Mouse (Mus musculus) forebrain, postnatal 0 days (tissue): ENCODE measurements at regions not wholly inside any gene's neighbourhood (a gene's known extent, or its start where the extent isn't known, plus 50 kb on each side); places are given as distances from the start of the nearest gene placed in this dataset.

Experiments used
- ATAC-seq: fragments of 200-750 bp; cut with Nextera tagmentation; 2 replicates; pipeline ENCODE4 v1.8.0; 2017; ENCODE audit warnings: mild to moderate bottlenecking, moderate library complexity
- DNase-seq: peaks from one replicate; pipeline ENCODE4 v3.0.0-alpha.2; 2015
- H3K27ac ChIP-seq: fragments of 300-500 bp; sonication (generic); 2 replicates; pipeline ENCODE4 v1.5.1; 2014; ENCODE audit warnings: low read depth, mild to moderate bottlenecking, antibody characterized with exemption, low read length, moderate library complexity, mixed read lengths
- H3K27me3 ChIP-seq: fragments of 300-500 bp; sonication (generic); 2 replicates; pipeline ENCODE4 v1.6.1; 2014; ENCODE audit warnings: mild to moderate bottlenecking, low read length, mixed read lengths; ENCODE audit not compliant: insufficient read depth
- H3K36me3 ChIP-seq: fragments of 300-500 bp; sonication (generic); 2 replicates; pipeline ENCODE4 v1.6.1; 2014; ENCODE audit warnings: mild to moderate bottlenecking, moderate library complexity; ENCODE audit not compliant: insufficient read depth
- H3K4me1 ChIP-seq: fragments of 300-500 bp; sonication (generic); 2 replicates; pipeline ENCODE4 v1.6.1; 2014; ENCODE audit warnings: antibody characterized with exemption; ENCODE audit not compliant: insufficient read depth
- H3K4me2 ChIP-seq: fragments of 300-500 bp; sonication (generic); 2 replicates; pipeline ENCODE4 v1.6.1; 2014; ENCODE audit warnings: low read depth, mild to moderate bottlenecking, moderate library complexity
- H3K4me3 ChIP-seq: fragments of 300-500 bp; sonication (generic); 2 replicates; pipeline ENCODE4 v1.5.1; 2014; ENCODE audit warnings: low read depth, low read length, mixed read lengths
- H3K9ac ChIP-seq: fragments of 300-500 bp; sonication (generic); 2 replicates; pipeline ENCODE4 v1.6.1; 2014; ENCODE audit warnings: mild to moderate bottlenecking
- H3K9me3 ChIP-seq: fragments of 300-500 bp; sonication (generic); 2 replicates; pipeline ENCODE4 v1.6.1; 2016; ENCODE audit warnings: low read length
- CTCF ChIP-seq: sonication (generic); IDR thresholded peaks from 2 replicates; pipeline ENCODE4 v1.5.1; 2016; ENCODE audit warnings: antibody characterized with exemption, control low read depth, low read depth
- WGBS: fragments of 180-500 bp; shearing (Covaris S2); extraction: QIAGEN DNeasy Blood & Tissue Kit; methylation state at CpG from one replicate; pipeline ENCODE4 v1.1.7; 2014; 5-methylcytosine and 5-hydroxymethylcytosine counted together

DNA sequence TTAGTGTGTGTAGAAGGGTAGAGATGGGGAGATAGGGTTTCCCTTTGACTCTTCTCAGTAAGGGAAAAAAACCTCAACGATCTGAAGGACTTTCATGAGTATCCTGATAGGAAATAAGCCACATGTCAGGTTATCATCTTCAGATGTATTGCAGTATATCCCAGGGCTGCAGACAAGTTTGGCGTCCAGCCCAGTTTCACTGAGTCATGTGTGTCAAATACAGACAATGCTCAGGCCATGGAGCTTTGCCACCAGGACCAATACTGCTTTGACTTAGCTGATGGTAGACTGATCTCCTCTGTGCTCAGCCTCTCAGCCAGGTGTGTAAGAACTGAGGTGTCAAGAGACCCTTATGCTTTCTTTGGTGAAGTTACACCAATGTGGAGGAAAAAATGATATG lies 62.9 kb downstream of the Cst10 start:
- Histone ChIP-seq H3K9me3 (no peaks in the 10 kb centered on the region), H3K4me1 (no peaks in the 10 kb centered on the region), H3K4me3 (no peak overlapping the region), H3K4me2 (no peak overlapping the region), H3K9ac (no peak overlapping the region), H3K36me3 (no peaks in the 10 kb centered on the region), H3K27ac (no peak overlapping the region), H3K27me3 (no peaks in the 10 kb centered on the region)
- ATAC-seq = no peak
- WGBS = 84% methylated on average over 2 of the region's 2 CpGs
- no peak for DNase-seq
- no peak for TF ChIP-seq CTCF

DNA sequence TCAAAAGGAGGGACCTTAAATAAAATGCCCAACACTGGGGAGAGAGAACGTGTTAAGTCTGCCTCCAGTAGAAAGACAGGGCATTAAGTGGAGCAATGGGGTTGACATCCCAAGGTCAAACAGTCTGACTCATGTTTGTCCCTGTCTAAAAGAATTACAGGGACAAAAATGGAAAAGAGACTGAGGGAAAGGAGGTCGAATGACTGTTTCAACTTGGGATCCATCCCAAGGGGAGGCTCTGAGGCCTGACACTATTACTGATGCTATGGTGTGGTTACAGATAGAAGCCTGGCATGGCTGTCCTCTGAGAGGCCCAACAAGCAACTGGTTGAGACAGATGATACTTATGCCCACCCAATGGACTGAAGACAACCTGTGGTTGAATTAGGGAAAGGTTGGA lies 67.6 kb downstream of the Cst10 start:
- no peak overlapping the region for H3K9ac ChIP-seq
- no peaks in the 10 kb centered on the region for H3K36me3 ChIP-seq
- WGBS = 77% methylated on average over 2 of the region's 2 CpGs
- no peaks in the 10 kb centered on the region for H3K4me1 ChIP-seq
- no peak overlapping the region for H3K4me2 ChIP-seq
- H3K27me3 ChIP-seq = no peaks in the 10 kb centered on the region
- no peaks in the 10 kb centered on the region for H3K9me3 ChIP-seq
- no peak for TF ChIP-seq CTCF
- no peak overlapping the region for H3K4me3 ChIP-seq
- ATAC-seq = no peak
- H3K27ac ChIP-seq = no peak overlapping the region
- DNase-seq = no peak

DNA sequence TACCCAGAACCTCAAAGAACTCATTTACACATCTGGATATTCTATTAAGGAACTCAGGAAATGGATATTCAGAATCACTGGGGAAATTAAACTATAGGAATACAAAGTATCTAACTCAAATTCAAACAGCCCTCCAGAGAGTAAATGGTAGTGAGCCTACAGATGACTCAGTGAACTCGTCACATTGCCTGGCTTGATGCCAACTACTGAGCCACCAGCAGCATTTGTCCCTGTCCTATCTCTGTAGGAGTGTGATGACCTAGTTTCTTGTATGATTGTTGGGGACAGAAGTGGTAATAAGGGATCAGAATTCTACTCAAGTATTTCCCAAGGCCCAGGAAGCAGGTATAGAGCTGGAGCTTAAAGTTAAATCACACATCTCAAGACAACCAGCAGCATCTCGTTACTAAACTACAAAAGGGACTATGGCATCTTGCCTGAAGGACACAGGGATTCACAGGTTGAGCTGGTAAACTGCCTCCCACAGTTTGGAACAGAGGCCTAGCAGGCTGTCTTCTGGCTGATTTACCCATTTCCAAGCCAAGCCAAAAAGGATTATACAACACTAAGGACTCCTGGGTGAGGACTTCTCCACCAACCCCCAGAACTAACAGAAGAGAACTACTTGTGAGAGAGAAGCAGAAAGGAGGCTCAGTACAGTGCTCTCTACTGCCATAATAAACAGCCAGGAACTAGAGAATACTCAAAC lies 88.6 kb downstream of the Cst10 start:
- H3K27me3 ChIP-seq = no peaks in the 10 kb centered on the region
- no peak overlapping the region for H3K4me3 ChIP-seq
- no peak overlapping the region for H3K9ac ChIP-seq
- no peak overlapping the region for H3K27ac ChIP-seq
- no peaks in the 10 kb centered on the region for H3K36me3 ChIP-seq
- 37% methylated on average over 2 of the region's 2 CpGs for whole genome bisulfite sequencing
- DNase-seq (no peak), ATAC-seq (no peak)
- TF ChIP-seq CTCF = no peak
- H3K4me2 ChIP-seq = no peak overlapping the region
- no peaks in the 10 kb centered on the region for H3K9me3 ChIP-seq
- no peaks in the 10 kb centered on the region for H3K4me1 ChIP-seq

DNA sequence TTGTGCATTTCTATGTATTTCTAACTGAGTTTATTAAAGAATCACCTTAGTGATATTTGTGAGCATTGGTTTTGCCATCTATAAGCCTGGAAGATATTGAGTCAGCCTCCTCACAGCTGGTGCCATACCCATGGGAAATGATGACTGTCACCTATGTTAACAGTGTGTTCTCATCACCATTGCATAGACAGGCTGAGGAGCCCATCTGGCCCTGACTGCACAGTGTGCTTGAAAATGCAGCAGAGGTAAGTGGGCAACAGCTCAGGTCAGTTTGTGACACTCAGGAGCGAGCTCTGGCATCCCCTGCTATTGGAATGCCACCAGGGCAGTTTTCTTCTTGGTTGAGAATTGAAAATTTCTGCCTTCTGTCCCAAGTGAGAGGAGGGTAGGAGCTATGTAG lies 108.0 kb downstream of the Cst10 start:
- 76% methylated on average over 1 of the region's 1 CpGs for WGBS
- no peak for ATAC-seq
- no peaks in the 10 kb centered on the region for H3K27me3 ChIP-seq
- no peak for TF ChIP-seq CTCF
- H3K27ac ChIP-seq = no peak overlapping the region
- H3K9me3 ChIP-seq = no peaks in the 10 kb centered on the region
- H3K4me2 ChIP-seq = no peak overlapping the region
- H3K36me3 ChIP-seq = no peaks in the 10 kb centered on the region
- no peak overlapping the region for H3K4me3 ChIP-seq
- no peaks in the 10 kb centered on the region for H3K4me1 ChIP-seq
- H3K9ac ChIP-seq = no peak overlapping the region
- DNase-seq = no peak

DNA sequence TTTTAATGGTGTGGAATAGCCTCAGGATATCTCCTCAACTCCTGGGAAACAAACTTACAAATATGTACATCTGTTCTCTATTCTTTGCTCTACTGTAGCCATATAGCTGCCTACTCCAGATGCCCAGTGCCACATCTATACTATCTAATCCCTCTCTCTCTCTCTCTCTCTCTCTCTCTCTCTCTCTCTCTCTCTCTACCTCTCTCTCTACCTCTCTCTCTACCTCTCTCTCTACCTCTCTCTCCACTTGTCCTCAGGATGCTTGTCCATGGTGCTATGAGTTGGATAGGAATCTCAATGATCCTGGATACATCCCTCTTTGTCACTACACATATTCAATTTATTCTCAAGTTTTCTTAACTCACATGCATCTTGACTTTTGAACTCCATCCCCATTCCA lies 119.6 kb downstream of the Cst10 start:
- ATAC-seq = no peak
- no peaks in the 10 kb centered on the region for H3K36me3 ChIP-seq
- no peaks in the 10 kb centered on the region for H3K27me3 ChIP-seq
- H3K27ac ChIP-seq = no peak overlapping the region
- H3K4me3 ChIP-seq = no peak overlapping the region
- no peak for TF ChIP-seq CTCF
- no peak overlapping the region for H3K9ac ChIP-seq
- no peaks in the 10 kb centered on the region for H3K9me3 ChIP-seq
- no peak overlapping the region for H3K4me2 ChIP-seq
- H3K4me1 ChIP-seq = no peaks in the 10 kb centered on the region
- no peak for DNase-seq

DNA sequence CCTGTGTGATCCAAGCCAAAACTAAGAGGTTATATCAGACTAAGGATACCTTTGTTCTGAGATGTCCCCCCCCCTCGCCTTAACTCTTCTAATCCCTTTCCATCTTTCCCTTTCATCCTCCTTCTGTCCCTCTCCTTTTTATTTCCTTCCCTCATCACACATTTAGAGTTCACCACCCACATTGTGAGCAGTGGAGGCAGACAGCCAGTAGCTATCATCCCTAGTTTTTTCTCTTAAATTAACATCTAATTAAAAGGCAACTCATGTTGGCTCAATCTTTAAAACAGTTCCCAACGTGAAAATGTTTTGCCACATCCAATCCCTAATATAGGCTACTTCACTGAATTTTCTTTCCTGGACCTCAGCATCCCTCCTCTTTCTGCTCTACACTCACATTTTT lies 138.0 kb downstream of the Cst10 start:
- no peaks in the 10 kb centered on the region for H3K4me1 ChIP-seq
- H3K36me3 ChIP-seq = no peaks in the 10 kb centered on the region
- ATAC-seq (no peak), DNase-seq (no peak)
- H3K9me3 ChIP-seq = no peaks in the 10 kb centered on the region
- H3K9ac ChIP-seq = no peak overlapping the region
- H3K4me2 ChIP-seq = no peak overlapping the region
- WGBS = 47% methylated on average over 2 of the region's 2 CpGs
- no peaks in the 10 kb centered on the region for H3K27me3 ChIP-seq
- no peak for TF ChIP-seq CTCF
- no peak overlapping the region for H3K27ac ChIP-seq
- no peak overlapping the region for H3K4me3 ChIP-seq

DNA sequence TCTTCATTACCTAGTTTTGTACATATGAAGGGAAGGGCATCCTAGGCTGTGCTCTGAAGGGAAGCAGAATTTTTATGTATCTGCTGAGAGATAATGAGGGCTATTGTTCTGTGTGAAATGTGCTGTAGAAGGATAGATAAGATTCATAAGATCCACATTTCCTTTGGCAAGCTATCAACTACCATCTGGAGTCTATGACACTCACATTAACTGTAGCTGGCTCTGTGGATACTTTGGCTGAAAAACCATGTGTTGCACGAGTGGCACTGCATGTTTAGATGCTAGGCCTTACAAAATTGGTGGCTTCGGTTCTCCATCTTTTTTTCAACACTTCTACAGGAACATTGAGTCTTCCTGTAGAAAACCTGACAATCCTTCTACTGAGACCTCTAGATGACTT lies 140.9 kb downstream of the Cst10 start:
- Histone ChIP-seq H3K4me1 (no peaks in the 10 kb centered on the region), H3K27me3 (no peaks in the 10 kb centered on the region), H3K9me3 (no peaks in the 10 kb centered on the region), H3K27ac (no peak overlapping the region), H3K4me2 (no peak overlapping the region), H3K36me3 (no peaks in the 10 kb centered on the region), H3K4me3 (no peak overlapping the region), H3K9ac (no peak overlapping the region)
- no peak for TF ChIP-seq CTCF
- peak; percentile 50 for DNase-seq
- 45% methylated on average over 2 of the region's 2 CpGs for WGBS
- ATAC-seq = peak; percentile 82
